Mouse (Mus musculus) ovary, postnatal 14 days (tissue): ENCODE data around the gene Pou3f3.

Experiments
- DNase-seq: peaks from one replicate; pipeline ENCODE4 v3.0.0; 2022; ENCODE audit warnings: low spot score

Gene Pou3f3

DNA sequence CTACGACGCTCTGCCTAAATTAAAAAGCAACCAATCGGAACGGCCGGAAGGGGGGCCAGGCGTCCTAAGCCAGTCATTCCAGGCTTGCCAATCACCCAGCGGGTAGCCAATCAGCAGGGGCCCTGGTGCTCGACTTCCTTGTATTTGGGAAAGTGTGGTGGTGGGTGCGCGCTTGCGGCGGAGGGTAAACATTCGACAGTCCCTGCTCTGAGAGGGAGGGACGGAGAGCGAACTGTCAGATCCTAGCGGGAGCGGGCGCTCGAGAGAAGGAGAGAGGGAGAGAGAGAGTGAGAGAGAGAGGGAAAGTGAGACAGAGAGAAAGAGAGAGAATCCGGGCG lies at the start of gene Pou3f3:
Gene Pou3f3 (plus strand): TSS at position 191 of the 338 bp plus-strand sequence.
- no peak for DNase-seq

DNA sequence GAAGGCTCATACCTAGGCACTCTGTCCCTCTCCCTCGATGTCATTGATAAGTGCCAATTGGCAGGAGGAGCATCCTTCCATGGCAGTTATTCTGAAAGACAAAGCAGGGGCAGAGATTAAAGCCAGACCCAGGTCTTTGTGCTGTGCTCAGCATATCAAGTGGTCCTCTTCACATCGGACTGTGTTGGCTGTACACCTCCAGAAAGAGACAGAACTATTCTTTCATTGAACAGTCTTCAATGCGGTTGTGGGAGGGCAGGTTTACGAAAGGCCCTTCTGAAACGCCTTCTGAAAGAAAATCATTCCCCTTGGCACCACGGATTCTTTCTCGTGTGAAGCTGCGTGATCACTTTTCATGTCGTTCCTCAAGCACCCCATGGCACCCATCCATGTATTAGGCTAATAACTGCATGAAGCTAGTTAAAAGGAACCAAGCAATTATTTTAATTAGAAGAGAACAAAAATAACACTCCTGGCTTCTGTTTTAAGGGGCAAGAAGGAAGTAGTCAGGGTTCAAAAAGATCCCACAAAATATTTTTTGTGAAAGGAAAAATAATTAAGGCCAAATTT lies 47.1 kb upstream of the Pou3f3 start:
- no peak for DNase-seq

DNA sequence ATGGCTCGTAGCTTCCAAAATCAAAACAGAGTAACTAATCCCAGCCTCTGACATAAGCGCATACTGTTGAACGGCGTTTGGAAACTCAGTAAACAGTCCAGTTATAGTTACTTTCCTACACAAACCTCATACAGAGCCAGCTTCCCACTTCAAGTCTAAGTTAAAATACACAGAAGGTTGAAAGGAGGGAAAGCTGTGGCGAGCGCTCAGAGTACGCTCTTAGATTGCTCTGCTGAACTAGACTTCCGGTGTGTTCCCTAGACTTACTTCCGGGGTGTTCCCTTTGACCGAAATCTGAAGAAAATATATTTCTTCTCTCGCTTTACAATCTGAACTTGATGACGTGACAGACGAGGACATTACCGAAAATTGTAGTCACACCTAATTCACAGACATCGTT lies 44.1 kb upstream of the Pou3f3 start:
- DNase-seq = no peak

DNA sequence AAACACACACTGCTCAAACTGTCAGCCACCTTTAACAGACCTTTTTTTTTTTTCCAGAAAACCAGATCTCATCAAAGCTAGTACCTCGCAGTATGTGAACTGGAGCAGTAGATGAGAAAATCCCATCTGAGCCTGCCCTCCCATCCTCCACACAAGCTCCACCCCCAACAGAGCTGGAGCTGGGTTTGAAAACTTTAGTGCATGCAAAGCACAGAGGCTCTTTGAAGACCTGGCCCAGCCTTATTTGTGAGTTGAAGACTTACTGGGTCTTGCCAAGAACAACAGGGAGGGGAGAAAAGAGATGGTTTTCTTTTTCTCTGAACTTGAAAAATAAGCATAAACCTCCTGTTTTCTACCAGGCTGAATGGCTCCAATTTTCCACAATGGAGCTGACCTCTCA lies 28.0 kb upstream of the Pou3f3 start:
- no peak for DNase-seq

DNA sequence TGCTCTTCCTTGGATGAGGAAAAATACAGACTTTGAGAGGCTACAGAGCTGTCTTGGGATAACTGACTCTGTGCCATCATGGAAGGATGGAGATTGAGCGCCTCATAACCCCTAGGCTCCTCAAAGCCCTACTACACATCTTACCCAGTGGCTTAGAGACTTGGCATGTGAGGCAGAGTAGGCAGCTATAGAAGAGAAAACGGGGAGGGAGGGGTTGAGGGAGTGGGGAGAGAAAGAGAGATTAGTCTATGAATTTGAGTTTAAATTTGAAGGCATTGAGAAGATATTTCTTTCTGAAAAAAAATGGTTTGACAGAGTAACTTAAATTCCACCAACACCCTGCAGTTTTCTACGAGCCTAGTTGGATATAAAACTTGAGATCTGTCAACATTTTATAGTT lies 14.9 kb upstream of the Pou3f3 start:
- no peak for DNase-seq

DNA sequence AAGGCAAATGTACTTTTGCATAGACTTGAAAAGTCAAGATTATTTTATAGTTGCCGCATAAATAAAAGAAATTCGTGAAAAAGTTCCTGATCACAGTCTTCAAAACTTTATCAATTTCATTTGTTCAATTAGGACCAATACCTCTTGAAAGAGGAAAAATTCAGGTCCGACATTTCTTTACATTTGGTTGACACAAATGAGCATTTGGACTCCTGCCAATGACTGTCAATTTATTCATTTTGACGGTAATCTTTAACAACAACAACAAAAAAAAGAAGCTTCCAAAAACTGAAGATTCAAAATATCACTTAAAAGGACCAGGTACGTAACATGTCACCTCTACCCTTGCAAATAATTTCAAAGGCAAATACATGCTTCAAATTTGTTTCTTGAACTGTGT lies 13.8 kb upstream of the Pou3f3 start:
- no peak for DNase-seq

DNA sequence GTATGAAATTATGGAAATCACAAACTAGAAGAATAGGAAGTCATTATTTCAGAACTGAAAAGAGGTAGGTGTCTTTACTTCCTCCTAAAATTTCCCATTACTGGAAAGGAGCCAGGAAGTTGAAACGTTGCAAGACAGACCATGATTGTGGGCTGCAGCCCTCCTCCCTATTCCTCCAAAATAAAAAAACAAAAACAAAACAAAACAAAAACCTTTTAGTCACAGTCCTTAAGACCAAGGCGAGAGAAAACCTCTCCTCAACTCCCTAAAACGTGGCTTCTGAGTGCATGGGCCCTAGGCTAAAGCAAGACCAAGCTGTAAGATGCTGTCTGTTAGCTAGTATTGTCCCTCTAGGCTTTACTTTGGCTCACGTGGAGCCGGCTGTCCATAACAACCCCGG lies 11.7 kb upstream of the Pou3f3 start:
- DNase-seq = no peak

DNA sequence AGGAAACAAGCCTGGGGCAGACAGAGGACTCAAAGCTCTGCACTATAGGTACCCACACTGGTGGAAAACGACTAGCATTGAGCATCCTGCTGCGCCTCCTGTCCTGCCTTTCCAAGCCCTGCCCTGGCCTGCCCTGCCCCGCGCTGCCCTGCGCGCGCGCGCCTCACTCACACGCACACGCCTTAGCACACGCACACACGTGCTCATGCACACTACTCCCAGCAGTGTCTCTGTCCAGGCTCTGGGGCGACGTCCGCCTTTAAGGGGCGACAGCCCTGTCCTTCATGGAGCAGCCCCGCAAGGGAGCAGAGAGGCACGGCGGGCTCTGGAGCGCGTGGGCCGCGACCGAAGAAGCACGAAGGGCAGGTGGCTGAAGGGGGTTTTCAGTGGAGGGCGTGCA lies 11.2 kb upstream of the Pou3f3 start:
- no peak for DNase-seq

DNA sequence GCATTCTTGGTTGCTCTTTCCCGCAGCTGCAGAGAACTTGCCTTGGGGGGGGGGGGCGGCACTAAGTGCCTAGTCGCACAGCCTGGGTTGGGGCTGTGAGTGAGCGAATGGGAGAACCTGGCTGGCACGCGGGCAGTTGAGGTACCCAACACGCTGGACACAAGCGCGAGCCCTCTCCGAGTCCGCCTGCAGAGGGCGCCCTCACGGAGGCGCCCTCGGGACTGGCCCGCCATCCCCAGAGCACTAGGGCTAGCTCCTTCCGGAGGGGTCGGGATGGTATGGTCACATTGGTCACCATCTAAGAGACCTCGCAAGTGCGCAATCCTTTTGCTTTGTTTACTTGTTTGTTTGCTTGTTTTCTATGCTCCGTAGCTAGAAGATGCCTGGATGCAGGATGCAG lies 10.8 kb upstream of the Pou3f3 start:
- no peak for DNase-seq

DNA sequence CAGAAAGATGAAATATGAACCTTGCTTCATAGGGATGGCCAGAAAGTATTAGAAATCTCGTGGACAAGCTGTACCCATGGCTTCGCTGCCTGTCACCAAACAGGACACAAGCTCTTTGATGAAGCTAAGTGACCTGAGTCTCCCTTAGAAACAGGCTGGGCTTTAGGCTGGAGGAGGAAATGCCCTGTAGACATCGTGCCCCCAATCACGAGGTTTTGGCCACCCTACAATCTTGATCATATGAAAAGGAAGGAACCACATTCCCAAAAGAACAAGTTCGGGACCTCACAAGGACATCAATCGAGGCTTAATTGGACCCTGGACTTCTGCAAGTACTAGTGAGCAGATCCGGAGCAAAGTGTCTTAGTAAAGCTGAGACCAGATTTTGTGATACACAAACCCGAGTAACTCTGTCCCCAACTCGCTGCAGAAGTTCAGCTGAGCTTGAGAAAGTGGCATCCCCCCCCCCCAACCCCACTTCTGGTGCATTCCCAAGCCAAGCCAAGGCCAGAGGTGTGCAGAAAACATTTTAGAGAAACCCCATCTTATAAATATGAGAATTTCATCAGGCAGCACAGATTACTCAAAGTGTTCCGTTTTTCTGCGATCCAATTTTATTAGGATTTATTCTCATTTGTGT lies 10.1 kb upstream of the Pou3f3 start:
- no peak for DNase-seq

DNA sequence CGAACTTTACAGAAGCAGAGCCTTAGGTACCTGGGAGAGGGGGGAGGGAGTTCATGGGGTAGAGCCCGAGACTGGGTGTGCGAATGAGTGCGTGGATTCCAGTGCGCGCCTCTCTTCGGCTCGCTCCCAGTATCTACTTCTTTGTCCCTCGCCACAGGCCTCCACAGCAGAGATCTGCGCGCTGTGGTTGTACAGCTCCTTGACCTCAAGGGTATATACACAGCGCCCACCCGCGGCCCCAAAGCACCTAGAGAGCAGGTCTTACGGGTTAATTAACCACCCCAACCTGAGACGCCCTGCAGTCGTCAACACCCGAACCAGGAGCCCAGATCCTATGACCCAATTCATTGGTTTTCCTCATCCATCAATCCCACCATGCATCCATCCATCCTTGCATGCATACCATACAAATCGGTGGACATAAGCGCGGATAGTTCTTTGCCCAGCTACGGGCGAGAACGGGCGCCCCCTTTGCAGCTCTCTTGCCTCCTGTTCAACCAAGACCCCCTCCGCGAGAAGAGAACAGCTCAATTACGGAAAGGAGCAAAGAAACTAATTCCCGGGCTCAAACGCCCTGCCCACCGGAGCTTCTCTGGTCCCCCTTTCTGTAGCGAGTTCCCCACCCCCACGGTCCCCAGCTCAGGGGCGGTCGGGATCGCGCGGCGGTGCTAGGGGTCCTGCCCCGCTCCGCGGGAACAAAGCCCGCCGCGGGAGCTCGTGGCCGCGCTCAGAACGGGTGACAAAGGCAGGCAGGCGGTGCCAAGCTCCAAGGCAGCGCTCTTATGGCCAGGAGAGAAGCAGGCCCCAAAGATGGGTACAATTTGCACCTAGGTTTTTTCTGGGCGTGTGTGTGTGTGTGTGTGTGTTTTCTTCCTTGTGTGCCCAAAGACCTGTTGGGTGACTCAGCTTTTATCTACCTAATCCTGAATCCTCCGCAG lies 9.1 kb upstream of the Pou3f3 start:
- no peak for DNase-seq

DNA sequence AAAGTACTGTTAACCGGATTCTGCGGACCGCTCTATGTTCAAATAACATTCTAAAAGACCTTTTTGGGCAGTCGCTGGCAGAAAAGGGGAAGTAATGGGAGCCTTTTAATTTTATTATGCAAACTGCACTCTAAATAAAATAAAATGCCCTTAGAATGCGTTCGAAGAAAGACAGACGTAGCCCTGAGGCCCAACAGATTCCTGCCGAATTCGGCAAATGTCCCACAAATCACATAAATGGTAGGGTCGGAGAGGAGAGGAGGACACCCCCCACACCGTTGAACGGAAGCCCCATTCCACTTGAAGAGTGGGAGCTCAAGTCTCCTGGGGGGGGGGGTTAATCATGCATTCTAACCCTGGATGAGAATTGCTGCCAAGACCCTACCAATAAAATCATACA lies 8.3 kb upstream of the Pou3f3 start:
- DNase-seq = no peak

DNA sequence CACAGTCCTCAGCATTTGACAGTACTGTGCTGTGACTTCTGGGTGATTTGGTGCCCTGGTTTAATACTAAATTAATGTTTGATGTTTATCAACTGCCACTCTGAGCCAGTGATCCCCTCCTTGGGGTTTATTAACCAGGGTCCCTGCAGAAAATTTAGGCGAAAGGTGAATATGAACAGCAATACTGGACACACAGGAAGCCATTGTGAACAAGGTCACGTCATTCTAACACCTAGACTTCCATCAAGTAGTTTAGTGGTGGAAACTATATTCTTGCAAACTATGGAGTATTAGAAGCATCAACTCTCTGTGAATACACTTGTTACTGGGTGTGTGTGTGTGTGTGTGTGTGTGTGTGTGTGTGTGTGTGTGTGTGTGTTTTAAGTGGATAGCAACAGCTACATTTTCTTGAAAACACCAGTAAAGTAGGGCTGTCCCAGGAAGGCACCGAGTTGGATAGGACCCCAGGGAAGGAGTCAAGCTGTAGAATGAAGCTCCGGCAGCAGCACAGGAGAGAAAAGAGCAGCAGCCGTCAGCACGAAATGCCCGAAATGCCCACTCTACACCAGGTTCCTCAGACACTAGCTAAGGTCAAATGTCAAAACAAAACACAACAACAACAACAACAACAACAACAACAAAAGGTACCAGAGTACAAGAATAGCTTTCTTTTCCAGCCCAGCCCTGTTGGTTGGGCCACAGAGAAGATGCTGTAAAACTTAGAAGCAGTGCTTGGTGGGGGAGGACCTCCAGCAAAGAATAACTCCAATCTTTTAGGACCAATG lies 7.6 kb upstream of the Pou3f3 start:
- no peak for DNase-seq

DNA sequence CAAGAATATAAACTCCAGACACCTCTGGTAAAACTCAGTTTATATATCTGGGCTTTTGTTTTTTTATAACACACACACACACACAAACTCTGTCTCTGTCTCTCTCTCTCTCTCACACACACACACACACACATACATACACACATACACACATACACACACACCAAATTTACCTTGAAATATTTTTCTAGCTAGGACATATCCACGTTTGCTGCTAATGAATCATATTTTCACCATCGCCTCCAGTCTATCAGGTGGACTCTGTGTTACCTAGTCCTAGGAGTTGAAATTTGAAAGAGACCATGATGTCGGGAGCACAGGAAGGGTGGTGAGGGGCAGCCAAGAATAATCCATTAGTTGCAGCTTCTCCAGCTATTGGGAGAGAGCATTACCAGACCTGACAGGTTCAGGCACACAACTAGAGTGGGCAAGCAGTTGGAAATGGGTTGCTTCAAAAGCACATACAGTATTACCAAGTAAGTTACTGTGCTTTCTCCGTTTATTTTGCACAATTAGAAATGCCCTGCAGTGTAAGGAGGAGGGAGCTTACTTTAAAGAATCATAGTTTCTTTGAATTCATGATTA lies 6.9 kb upstream of the Pou3f3 start:
- no peak for DNase-seq

DNA sequence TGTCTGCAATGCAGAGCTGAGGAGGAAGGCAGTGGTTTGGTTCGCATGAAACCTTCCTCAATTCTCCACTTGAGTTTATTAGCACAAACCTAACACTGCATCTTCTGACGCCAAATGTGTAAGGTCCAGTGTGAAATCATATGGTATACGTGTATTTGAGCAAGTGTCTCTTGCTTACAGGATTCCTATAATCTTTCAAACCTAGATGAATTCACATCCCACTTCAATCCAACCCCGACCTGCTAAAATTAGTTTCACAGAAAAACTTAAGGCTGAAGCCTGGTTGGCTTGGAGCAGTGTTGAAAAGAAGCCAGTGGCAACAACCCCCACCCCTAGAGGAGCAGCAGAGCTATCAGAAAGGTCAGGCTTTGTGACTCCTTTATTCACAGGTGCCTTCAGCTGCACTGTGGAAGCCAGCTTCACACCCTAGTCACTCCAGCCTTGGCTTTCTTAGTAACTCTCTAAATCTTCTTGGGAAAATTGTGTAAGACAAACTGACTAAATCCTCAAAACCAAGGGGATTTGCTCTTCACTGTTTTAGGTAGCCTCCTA lies 5.5 kb upstream of the Pou3f3 start:
- no peak for DNase-seq

DNA sequence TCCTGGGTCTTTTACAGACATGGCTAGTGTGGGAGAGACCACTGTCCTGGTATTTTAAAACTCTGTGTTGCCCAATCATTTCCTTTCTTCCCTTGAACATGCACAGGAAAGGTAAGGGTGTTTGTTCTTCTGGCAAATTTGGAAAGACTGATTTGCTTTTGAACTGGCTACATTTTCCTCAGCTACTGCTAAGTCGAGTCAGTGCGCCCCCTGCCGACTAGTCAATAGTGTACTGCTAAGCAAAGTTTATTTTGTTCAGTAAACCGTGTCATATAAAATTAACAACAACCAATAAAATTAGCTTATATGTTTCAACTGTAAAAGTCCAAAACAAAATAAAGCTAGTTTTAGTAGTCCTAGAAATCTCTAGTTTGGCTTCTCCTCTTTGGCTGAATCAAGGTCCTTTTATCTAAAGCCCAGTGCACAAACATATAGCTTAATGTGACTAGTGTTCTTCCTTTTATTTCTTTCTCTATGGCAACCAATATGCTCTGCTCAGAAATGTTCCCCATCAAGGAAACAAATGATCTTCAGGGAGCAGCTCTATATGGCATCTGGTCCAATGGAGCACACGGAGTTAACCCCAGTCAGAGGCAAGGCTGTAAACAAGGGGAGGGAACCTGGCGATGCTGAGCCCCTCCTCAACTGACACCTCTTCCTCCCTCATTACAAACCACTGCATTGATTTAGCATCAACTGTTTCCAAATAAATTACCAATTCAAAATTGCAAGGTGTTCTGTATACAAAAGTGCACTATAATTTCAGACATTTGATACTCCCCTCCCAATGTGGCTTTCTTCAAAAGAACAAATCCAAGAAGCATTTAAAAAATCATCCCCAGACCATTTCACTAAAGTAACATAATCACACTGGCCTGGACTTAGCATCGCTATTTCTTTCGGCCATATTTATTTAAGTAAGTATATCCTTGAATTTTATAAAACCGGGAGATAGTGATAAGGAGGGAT lies 4.1 kb upstream of the Pou3f3 start:
- DNase-seq = peak; percentile 55

DNA sequence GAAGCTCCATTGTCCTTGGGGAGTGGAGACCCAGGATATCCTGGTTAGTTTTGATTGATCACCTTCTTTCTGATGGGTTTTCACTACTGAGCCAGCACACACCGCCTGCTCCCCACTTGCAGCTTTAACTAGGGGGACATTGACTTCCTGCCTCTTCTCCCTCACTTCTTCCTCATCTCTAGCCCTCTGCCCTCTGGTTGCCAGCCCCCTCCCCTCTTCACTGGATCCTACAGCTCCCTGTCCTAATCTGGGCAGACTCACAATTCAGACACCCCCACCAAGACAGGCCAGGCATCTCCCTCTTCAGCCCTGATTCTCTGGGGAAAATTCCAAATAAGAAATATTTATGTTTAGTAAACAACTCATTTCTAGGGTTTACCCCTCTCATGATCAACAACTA lies 3.3 kb upstream of the Pou3f3 start:
- DNase-seq = no peak

DNA sequence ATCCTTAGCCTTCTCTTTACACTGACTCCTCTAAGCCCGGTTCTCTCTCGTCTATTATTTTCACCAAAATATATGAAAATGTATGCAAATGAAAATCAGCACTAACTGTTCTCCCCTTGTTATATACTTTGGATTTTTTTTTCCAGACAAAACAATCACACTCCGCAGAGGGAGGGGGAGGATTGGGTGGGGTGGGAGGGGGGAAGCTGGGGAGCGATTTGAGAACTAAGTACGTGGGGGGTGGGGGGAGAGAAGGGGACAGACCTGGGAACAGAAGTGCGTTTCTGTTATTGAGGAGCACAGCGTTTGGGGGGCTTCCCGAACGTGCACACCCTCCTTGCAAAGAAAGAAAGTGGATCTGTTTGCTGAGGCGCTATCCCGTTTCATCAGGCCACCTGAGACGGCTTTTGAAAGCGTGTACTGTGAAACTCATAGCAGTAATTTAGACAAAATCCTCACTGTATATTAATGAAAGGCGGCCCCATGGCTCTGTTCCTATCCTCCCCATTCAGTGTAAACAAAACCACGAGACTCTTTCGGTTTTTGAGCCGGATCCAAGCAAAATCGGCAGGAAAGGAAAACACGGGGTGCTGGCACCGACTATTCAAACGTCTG lies 2.4 kb upstream of the Pou3f3 start:
- no peak for DNase-seq

DNA sequence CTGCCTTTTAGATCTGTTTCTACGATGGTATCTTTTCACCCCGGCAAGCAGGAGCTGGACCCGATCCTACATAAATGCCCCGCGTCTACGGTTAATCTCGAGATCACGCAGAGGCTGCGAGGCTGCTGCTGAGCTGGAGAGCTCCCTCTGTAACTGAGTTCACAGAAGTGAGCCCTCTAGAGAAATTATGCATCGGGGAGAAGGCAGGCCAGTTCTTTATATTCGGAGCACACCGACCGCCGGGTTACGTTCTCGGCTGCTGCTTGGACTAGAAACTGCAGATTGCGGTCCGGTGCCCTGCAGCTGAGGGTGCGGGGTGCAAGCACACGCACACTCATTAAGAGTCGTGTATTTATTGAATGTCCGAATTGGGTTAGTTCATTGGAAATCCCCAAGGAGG lies 1.7 kb upstream of the Pou3f3 start:
- no peak for DNase-seq

DNA sequence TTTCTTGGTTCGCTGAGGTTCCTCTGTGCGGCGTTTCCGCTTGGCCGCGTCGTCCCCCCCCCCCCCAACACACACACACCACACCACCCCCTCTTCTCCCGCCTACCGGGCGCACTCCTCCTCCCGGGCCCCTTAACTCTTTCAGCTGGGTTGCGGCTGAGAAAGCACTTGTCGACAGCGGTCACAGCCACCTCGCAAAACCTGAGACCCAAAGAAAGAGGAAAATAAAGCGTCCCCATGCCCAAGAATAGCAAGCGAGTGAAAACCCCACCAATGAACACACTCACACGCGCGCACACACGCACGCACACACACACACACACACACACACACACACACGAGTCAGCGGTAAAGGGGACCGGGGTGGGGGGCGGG lies 1.3 kb upstream of the Pou3f3 start:
- DNase-seq = no peak
